Mouse (Mus musculus): ENCODE measurements at regions not wholly inside any gene's neighbourhood (a gene's known extent, or its start where the extent isn't known, plus 50 kb on each side); places are given as distances from the start of the nearest gene placed in this dataset.

DNA sequence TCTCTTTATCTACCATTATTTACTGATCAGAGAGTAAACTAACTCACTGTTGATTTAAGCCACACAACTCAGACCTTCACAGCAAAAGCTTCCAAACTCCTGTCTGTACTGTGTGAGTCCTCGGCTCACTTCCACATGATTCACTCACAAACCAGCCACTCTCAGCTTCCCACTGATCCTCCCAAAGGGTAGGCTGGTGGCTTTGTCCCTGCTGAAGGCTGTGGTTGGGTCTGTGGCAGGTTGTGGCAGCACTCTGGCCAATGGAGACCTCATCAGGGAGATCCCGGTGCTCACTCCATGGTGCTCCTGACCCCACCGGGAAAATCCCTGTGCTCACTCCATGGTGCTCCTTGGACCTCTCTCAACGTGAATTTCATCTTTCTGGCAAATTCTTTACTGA lies 170.1 kb downstream of the Gas1 start:
- DNase-seq (ENCODE audit: low read depth, low spot score) = no peak

GRCm38 (mm10) chr13:60004611-60005010 lies 172.6 kb downstream of the Gas1 start:
- no peak for DNase-seq (ENCODE audit: low read depth, low spot score)

DNA sequence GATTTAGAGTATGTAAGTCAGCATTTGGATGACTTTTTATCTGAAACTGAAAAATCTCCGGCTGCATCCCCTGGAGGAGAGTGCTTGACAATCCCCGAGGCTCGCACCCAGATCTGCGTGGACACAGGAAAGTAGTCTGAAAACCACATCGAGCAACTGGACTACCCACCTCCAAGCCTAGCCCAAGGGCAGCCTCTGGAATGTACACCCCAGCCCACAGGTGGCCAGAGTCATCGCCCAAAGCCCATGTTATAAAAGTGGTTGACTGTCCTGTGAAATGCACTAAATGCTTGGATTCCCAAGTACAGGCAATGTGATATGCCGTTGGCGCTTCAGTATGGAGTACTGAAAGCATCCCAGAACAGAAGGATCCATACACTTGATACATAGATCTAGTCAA lies 175.1 kb downstream of the Gas1 start:
- no peak for DNase-seq (ENCODE audit: low read depth, low spot score)

DNA sequence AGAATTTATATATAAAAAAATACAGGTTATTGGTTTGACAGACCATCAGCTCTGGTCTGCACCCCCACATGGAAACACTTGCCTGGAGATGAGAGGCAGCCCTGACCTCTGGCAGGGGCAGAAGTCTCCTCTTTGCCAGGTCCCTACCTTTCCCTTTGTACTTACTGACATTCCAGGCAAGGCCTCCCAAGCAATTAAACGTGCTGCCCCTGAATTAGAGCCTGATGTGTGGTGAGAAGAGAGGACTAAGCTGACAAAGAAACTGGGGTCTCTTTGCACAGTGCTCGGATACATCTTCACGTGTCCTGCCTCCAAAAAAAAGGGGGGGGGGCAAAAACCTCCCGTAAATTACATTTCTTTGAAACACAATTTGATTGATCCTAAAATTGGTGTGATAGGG lies 175.5 kb downstream of the Gas1 start:
- DNase-seq (ENCODE audit: low read depth, low spot score) = no peak

DNA sequence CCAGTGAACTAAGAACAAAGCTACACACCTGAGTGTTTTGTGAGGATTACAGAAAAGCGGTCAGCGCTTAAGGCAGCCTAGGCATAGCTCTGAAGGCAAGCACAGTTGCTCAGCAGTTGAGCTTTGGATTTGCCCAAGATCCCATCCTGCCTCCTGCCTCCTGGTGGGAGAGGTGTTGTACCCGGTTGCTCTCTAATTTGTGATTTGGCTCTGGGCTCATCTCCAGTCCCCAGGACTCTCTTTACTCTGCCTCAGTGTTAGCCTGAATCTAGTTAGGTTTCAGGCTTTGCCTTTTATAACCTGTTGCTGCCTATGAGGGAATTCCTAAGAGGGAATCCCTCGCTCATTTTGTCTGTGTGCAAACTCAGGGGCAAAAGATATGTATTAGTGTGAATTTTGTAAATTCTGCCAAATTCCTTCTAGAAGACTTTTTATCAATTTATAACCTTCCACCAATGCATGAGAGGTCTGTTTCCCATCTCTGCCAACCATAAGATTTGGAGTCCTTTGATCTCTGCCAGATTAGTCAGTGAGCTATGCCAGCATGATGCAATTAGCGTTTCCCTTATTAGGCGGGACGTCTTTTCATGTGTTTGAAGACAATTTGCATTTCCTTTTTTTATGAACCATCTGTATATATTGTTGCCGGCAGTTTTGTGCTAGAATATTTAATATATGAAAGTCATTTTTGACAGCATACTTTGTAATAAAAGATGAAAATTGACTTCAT lies 176.4 kb downstream of the Gas1 start:
- DNase-seq (ENCODE audit: low read depth, low spot score) = no peak

DNA sequence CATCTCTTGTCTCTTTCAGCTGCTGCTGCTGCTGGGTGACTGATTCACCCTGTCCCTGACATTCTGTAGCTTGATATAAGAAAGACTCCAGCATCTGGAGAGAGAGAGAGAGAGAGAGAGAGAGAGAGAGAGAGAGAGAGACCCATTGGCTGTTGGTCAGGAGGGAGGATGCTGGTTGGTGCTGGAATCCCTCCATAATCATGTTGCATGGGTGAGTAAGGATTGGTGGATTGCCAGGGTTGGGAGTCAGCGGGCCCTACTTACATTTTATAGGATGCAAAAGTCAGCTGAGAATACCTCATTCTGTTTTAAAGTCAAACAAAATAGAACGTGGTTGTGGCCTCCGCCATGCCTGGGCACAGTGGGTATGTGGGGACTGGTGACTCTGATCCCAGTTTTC lies 174.5 kb upstream of the Tut7 start:
- no peak for DNase-seq (ENCODE audit: low read depth, low spot score)

GRCm38 (mm10) chr13:59996146-59996814 lies 173.3 kb upstream of the Tut7 start:
- DNase-seq (ENCODE audit: low read depth, low spot score) = no peak

DNA sequence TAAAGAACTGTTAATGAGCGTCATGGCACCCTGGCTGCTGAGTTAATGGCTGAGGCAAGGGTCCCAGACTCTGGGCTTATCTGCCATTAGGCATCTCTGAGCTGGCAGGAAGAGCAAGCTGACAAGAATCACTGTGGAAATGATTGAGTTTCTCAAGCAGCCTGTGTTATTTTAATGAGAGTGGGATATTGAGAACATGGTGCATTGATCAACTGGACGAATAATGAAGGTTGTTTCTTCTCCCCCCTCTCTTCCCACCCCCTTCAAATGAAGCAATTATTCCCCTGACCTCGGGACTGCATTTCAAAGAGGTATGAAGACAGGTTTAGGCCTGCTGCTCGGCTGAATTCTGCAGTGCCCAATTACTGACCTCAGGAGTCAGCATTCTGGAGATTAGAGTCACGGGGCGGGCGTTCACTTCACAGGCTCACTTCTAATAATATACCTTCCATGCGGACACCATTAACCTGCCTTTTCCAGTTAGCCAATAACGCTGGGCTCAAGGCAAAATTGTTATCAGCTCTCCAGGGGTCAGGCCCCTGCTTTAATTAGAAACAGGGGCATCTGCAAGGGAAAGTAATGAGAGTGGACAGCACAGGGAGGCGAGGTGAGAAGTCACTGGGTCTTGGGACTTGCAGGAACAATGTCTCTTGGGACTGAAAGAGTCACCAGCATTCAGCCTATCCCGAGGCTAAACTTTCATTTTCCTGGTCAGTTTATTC lies 170.0 kb upstream of the Tut7 start:
- DNase-seq (ENCODE audit: low read depth, low spot score) = no peak

- no peak for DNase-seq (ENCODE audit: low read depth, low spot score)
Measured at GRCm38 (mm10) chr13:59992346-59992745, 169.4 kb upstream of the Tut7 start.

GRCm38 (mm10) chr13:59990402-59991280 lies 167.7 kb upstream of the Tut7 start:
- DNase-seq (ENCODE audit: low read depth, low spot score) = no peak

DNA sequence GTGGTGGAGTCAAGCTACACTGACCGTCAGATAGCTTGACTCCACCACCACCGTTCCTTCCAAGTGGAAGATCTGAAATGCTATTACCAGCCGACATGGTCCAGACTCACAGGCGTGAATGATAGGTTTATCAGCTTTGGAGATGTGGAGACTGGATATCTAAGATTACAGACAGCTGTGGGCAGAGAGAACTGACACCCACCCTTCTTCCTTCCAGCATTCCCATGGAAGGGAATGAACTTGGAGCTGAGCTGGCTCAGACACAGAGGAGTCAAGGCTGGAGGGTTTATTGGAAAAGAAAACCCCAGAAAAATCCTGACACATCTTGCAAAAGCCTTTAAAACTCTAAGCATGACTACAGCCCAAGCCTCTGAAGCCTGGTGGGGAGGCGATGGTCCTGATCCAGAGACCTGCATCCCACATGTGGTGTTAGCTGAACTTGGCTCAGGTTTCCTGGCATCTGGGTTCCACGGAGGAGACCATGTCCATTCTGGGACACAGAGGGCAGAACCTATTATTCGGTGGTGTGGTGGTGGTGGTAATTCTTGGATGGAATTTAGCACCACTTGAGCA lies 165.5 kb upstream of the Tut7 start:
- no peak for DNase-seq (ENCODE audit: low read depth, low spot score)

DNA sequence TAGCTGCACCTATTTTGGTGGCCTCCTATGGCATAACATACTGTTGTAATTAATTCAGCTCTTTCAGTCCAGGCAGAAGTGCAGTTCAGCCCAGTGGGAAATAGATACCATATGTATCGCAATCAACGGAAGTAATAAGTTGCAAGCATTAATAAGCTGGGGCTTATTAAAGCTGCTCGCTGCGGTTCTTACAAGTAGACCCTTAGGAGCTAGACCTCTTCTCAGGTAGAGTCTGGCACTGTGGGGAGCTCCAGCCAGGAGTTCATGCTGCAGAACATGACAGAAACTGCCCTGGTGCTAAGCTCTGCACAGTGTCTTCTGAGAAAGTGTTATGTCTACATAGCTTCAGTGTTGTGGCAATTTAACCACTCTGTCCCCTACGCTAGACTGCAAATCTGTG lies 153.5 kb upstream of the Tut7 start:
- DNase-seq (ENCODE audit: low read depth, low spot score) = no peak

DNA sequence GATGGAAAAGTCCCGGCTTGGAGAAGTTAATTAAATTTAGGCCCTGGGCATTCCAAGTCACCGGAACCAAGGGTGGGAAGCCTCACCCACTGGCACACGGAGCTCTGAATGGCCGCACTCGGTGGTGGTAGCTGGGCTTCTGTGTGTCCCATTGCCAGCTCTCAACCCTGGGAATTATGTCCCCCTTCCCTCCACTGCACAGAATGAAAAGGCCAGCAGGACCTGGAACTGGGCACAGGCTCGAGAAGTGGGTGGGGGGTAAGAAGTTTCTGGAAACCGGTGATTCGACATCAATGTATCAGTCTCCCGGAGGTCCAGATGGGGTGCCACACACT lies 149.1 kb upstream of the Tut7 start:
- DNase-seq (ENCODE audit: low read depth, low spot score) = no peak

DNA sequence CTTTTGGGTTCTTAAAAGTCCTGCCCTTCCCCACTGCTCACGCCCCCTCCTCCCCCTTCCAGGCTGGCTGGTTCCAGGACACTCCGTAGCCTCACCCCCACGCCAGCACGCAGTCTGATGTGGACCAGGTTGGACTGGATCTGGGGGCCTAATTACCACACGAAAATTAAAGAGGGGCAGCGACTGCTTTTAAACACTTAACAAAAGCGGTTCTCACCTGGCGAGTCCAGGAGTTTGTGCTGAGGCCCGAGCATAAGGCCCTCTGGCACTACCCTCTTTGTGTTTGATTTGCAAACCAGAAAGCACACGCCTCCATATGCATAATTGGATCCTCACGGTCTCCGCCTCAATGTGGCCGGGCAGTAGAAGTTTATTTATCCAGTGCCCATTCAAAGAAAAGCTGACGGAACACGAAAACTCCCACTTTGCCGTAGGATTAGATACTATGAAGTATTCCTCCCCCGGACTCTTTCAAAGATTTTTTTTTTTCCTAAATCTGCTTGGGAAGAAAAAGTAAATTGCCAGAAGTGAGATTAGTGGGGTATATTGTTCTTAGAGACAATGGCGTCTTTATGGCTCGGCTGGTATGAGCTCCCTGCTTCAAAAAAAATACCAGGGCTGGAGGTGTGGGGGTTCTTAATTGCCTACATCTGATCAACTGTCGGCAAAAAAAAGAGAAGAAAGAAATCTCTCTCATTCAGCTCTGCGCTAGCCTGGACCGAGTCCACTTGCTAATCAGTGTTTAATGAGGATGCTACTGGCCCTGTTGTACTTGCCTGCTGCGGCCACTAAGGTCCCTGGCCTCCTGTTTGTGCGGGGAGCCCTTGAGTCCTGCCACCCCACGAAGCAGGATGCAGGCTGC lies 148.5 kb upstream of the Tut7 start:
- no peak for DNase-seq (ENCODE audit: low read depth, low spot score)

- DNase-seq (ENCODE audit: low read depth, low spot score) = no peak
Measured at GRCm38 (mm10) chr13:59970430-59970829, 147.5 kb upstream of the Tut7 start.

DNA sequence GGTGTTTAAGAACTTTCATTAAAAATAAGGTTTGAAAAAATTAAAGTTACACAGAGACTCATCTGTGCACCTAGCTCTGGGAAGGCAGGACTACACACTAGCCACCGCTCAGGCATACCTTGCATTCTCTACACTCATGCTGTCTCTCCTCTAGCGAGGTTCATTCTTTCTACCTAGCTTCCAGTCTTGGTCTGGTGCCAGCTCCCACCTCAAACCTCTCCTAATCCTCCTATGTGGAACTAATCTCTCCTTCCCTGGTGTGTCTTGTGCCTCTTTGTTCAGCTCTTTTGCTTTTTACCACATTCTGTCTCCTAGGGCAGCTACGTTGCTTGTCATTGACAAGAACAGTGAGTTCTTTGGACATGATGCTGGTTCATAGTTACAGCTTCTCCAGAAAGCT lies 146.5 kb upstream of the Tut7 start:
- DNase-seq (ENCODE audit: low read depth, low spot score) = no peak

GRCm38 (mm10) chr13:59968584-59969240 lies 145.8 kb upstream of the Tut7 start:
- DNase-seq (ENCODE audit: low read depth, low spot score) = no peak

DNA sequence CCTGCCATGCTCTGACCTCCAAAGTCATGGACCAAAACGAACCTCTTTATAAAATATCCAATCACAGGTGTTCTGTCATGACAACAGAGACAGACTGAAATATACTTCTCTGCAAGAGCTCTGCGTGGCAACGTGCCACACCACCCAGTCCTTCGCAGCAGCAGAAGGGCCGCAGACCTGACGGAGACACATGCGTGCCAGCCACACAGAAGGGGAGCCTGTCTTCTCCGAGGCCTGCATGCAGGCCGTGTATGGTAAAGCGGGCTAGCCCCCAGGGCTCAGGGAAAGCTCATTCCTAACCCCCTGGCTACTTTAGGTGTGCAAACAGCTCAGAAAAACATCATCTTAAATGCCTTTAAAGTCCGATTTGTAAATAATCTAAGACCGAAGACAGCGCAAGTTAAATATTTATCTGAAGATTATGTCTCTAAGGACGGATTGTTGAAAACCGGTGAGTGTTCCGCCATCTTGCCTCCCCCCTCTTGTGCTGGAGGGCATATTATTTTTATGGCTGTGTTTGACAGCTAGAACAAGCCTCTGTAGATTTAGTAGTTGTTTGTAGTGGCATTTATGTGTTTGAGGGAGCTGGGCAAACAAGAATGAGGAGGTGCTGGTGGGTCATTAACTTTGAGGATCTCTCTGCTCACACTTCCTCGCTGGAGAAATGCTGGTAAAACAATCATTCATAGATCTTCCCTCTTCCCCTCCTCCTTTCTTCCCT lies 143.7 kb upstream of the Tut7 start:
- DNase-seq (ENCODE audit: low read depth, low spot score) = no peak

GRCm38 (mm10) chr13:59964981-59965380 lies 142.0 kb upstream of the Tut7 start:
- DNase-seq (ENCODE audit: low read depth, low spot score) = no peak
